Mouse (Mus musculus) liver, embryonic 14.5 days (tissue): ENCODE data around the gene Cyp2d11. TPM values are rescaled to one million over a fixed set of nuclear protein-coding genes. Genes with fewer than 3 reads are reported as not detected.
"Not testable (repeated sequence)": the region's sequence is repeated elsewhere in the genome, so short reads cannot be mapped to it uniquely, and the experiment has no call there.

Experiments
- ATAC-seq: fragments of 200-750 bp; cut with Nextera tagmentation; 2 replicates; pipeline ENCODE4 v1.8.0; 2017; ENCODE audit warnings: moderate number of reproducible peaks, mild to moderate bottlenecking, moderate library complexity; ENCODE audit not compliant: insufficient read depth
- DNase-seq, 3 experiments: peaks; one replicate each; pipeline ENCODE4 v3.0.0-alpha.2; 2012 to 2013; ENCODE audit warnings: low read depth in 3 of 3, low spot score in 3 of 3
- H3K27ac ChIP-seq: fragments of 300-500 bp; sonication (generic); 2 replicates; pipeline ENCODE4 v1.5.1; 2014; ENCODE audit warnings: moderate library complexity, mild to moderate bottlenecking, control low read depth, inconsistent platforms
- H3K27me3 ChIP-seq: fragments of 300-500 bp; sonication (generic); 2 replicates; pipeline ENCODE4 v1.6.1; 2014; ENCODE audit warnings: mild to moderate bottlenecking, low read length, moderate library complexity; ENCODE audit not compliant: control insufficient read depth, insufficient read depth
- H3K36me3 ChIP-seq: fragments of 300-500 bp; sonication (generic); replicated peaks from 2 replicates; pipeline ENCODE4 v1.6.1; 2014; ENCODE audit warnings: low read depth; ENCODE audit not compliant: control insufficient read depth, insufficient read depth
- H3K4me1 ChIP-seq, 2 experiments: fragments of 200-500 bp in 1 of 2; fragments of 300-500 bp in 1 of 2; sonication (generic) in 1 of 2; replicated peaks; 2 replicates each; pipeline ENCODE4 v1.6.1; 2012 to 2014; ENCODE audit warnings: antibody characterized with exemption in 1 of 2, inconsistent platforms in 1 of 2, low read length in 1 of 2; ENCODE audit not compliant: control insufficient read depth in 2 of 2, insufficient read depth in 2 of 2
- H3K4me2 ChIP-seq: fragments of 300-500 bp; sonication (generic); 2 replicates; pipeline ENCODE4 v1.6.1; 2014; ENCODE audit warnings: low read depth, mild to moderate bottlenecking, control low read depth, moderate library complexity
- H3K4me3 ChIP-seq, 2 experiments: fragments of 200-500 bp in 1 of 2; fragments of 300-500 bp in 1 of 2; sonication (generic) in 1 of 2; 2 replicates each; pipeline ENCODE4 v1.5.1; 2012 to 2014; ENCODE audit warnings: low read depth in 2 of 2, low read length in 2 of 2, mild to moderate bottlenecking in 2 of 2, control low read depth in 1 of 2, inconsistent platforms in 1 of 2, moderate library complexity in 1 of 2; ENCODE audit not compliant: insufficient read depth in 1 of 2
- H3K9ac ChIP-seq: fragments of 300-500 bp; sonication (generic); replicated peaks from 2 replicates; pipeline ENCODE4 v1.6.1; 2014; ENCODE audit warnings: mild to moderate bottlenecking, control low read depth, moderate library complexity
- H3K9me3 ChIP-seq: fragments of 300-500 bp; sonication (generic); 2 replicates; pipeline ENCODE4 v1.6.1; 2016; ENCODE audit warnings: low read length, mixed read lengths; ENCODE audit not compliant: control insufficient read depth
- CTCF ChIP-seq: IDR thresholded peaks from 2 replicates; pipeline ENCODE4 v1.5.1; 2016; ENCODE audit warnings: antibody characterized with exemption, low read depth, control low read depth
- EP300 ChIP-seq: IDR thresholded peaks from 2 replicates; pipeline ENCODE4 v1.6.1; 2016; ENCODE audit warnings: antibody characterized with exemption, low read depth
- WGBS: fragments of 180-500 bp; shearing (Covaris S2); extraction: QIAGEN DNeasy Blood & Tissue Kit; methylation state at CpG from one replicate; pipeline ENCODE4 v1.1.7; 2014; ENCODE audit not compliant: insufficient replicate concordance; 5-methylcytosine and 5-hydroxymethylcytosine counted together
- polyA plus RNA-seq, 2 experiments: library from polyadenylated mRNA; depleted of rRNA in 1 of 2; stranded (reverse) in 1 of 2; unstranded in 1 of 2; fragments of >200 nt; fragmentation: Nextera tagmentation in 1 of 2; extraction: Ambion mirVana in 1 of 2; gene quantifications; 2 replicates each; pipeline versions ENCODE4 v1.2.1 to v1.2.3; 2012 to 2014

Gene Cyp2d11
- polyA plus RNA-seq, 2 experiments = 0.09 TPM; not detected in 1

GRCm38 (mm10) chr15:82372446-82372845, 21.4 kb downstream of the Cyp2d11 start:
- H3K9ac ChIP-seq = no peak overlapping the region
- no peak for TF ChIP-seq CTCF
- TF ChIP-seq EP300 = no peak
- ATAC-seq = no peak
- H3K9me3 ChIP-seq = no peaks in the 10 kb centered on the region
- H3K36me3 ChIP-seq = no peaks in the 10 kb centered on the region
- H3K27me3 ChIP-seq = no peaks in the 10 kb centered on the region
- WGBS = 70% methylated on average over 6 of the region's 6 CpGs
- H3K4me3 ChIP-seq = no peak overlapping the region
- peaks cover 0 to 2% of the 10 kb centered on the region in 2 experiments; a peak in 1 of 4 replicates for H3K4me1 ChIP-seq
- no peak overlapping the region for H3K27ac ChIP-seq
- no peak overlapping the region for H3K4me2 ChIP-seq
- DNase-seq = no peak

- Histone ChIP-seq H3K9me3 (no peaks in the 10 kb centered on the region), H3K36me3 (no peaks in the 10 kb centered on the region), H3K4me1 (no peaks in the 10 kb centered on the region), H3K9ac (no peak overlapping the region), H3K27me3 (no peaks in the 10 kb centered on the region), H3K4me2 (no peak overlapping the region), H3K4me3 (no peak overlapping the region), H3K27ac (no peak overlapping the region)
- no peak for TF ChIP-seq CTCF
- no peak for TF ChIP-seq EP300
- WGBS = 66% methylated on average over 1 of the region's 1 CpGs
- DNase-seq = no peak
- no peak for ATAC-seq
Observed at GRCm38 (mm10) chr15:82368851-82369250, 25.0 kb downstream of the Cyp2d11 start.

GRCm38 (mm10) chr15:82368146-82368545, 25.7 kb downstream of the Cyp2d11 start:
- H3K9ac ChIP-seq = no peak overlapping the region

GRCm38 (mm10) chr15:82364561-82364960, 29.3 kb downstream of the Cyp2d11 start:
- H3K27ac ChIP-seq, H3K36me3 ChIP-seq, H3K27me3 ChIP-seq, ATAC-seq, H3K9ac ChIP-seq, DNase-seq, H3K4me1 ChIP-seq, H3K4me3 ChIP-seq, H3K9me3 ChIP-seq: not testable (repeated sequence)
- 7% methylated on average over 6 of the region's 9 CpGs for WGBS
- H3K4me2 ChIP-seq = peak overlapping the region; percentile 46

More at GRCm38 (mm10) chr15:82368146-82368545, 25.7 kb downstream of the Cyp2d11 start:
- H3K4me3 ChIP-seq = no peak overlapping the region
- no peak overlapping the region for H3K27ac ChIP-seq
- H3K4me2 ChIP-seq = no peak overlapping the region
- DNase-seq = no peak
- ATAC-seq = no peak
- H3K27me3 ChIP-seq = no peaks in the 10 kb centered on the region
- no peaks in the 10 kb centered on the region for H3K4me1 ChIP-seq
- WGBS = 66% methylated on average over 4 of the region's 4 CpGs
- no peaks in the 10 kb centered on the region for H3K36me3 ChIP-seq
- no peak for TF ChIP-seq EP300
- TF ChIP-seq CTCF = no peak
- no peaks in the 10 kb centered on the region for H3K9me3 ChIP-seq

- WGBS = 12% methylated on average over 7 of the region's 12 CpGs
- not testable (repeated sequence) for H3K27me3 ChIP-seq, H3K4me3 ChIP-seq, H3K9me3 ChIP-seq, H3K4me1 ChIP-seq, DNase-seq, H3K4me2 ChIP-seq, ATAC-seq, H3K9ac ChIP-seq, H3K27ac ChIP-seq, H3K36me3 ChIP-seq
Observed at GRCm38 (mm10) chr15:82363801-82364200, 30.0 kb downstream of the Cyp2d11 start.
